Mouse (Mus musculus) cerebellum, postnatal 14 days (tissue): ENCODE results near the gene H2-T3.
"Not testable (repeated sequence)": the region's sequence is repeated elsewhere in the genome, so short reads cannot be mapped to it uniquely, and the experiment has no call there.

Experiments used
- DNase-seq, 2 experiments: peaks; one replicate each; pipeline ENCODE4 v3.0.0; 2021; ENCODE audit warnings: mixed read lengths in 2 of 2

The H2-T3 gene

GRCm38 (mm10) chr17:36190169-36190507 lies at the start of gene H2-T3:
Gene H2-T3, minus strand, starts transcription at chr17:36190287.
- no peak for DNase-seq

- peak in 1 of 2 experiments; percentile 15 for DNase-seq
Observed at GRCm38 (mm10) chr17:36237321-36237921, 47.3 kb upstream of the H2-T3 start.

GRCm38 (mm10) chr17:36235300-36235699 lies 45.2 kb upstream of the H2-T3 start:
- DNase-seq: not testable (repeated sequence)

- DNase-seq: no peak
Observed at GRCm38 (mm10) chr17:36233572-36233971, 43.5 kb upstream of the H2-T3 start.

- peak; percentile 70 to 78 for DNase-seq
Observed at GRCm38 (mm10) chr17:36231318-36231717, 41.2 kb upstream of the H2-T3 start.

GRCm38 (mm10) chr17:36229046-36229445 lies 39.0 kb upstream of the H2-T3 start:
- DNase-seq: no peak

GRCm38 (mm10) chr17:36226921-36227320 lies 36.8 kb upstream of the H2-T3 start:
- peak in 1 of 2 experiments; percentile 9 for DNase-seq

- DNase-seq: peak; percentile 10 to 26
Observed at GRCm38 (mm10) chr17:36225231-36225824, 35.2 kb upstream of the H2-T3 start.

GRCm38 (mm10) chr17:36224451-36224850 lies 34.4 kb upstream of the H2-T3 start:
- no peak for DNase-seq

GRCm38 (mm10) chr17:36218594-36219155 lies 28.6 kb upstream of the H2-T3 start:
- DNase-seq: no peak

GRCm38 (mm10) chr17:36215586-36215985 lies 25.5 kb upstream of the H2-T3 start:
- no peak for DNase-seq

GRCm38 (mm10) chr17:36206846-36207245 lies 16.8 kb upstream of the H2-T3 start:
- DNase-seq: no peak

- no peak for DNase-seq
Observed at GRCm38 (mm10) chr17:36205862-36206261, 15.8 kb upstream of the H2-T3 start.

GRCm38 (mm10) chr17:36205456-36205855 lies 15.4 kb upstream of the H2-T3 start:
- DNase-seq: no peak

- DNase-seq: no peak
Observed at GRCm38 (mm10) chr17:36201851-36202250, 11.8 kb upstream of the H2-T3 start.

GRCm38 (mm10) chr17:36198317-36198716 lies 8.2 kb upstream of the H2-T3 start:
- peak in 1 of 2 experiments; percentile 25 for DNase-seq

- no peak for DNase-seq
Observed at GRCm38 (mm10) chr17:36194471-36194870, 4.4 kb upstream of the H2-T3 start.

GRCm38 (mm10) chr17:36193546-36194141 lies 3.6 kb upstream of the H2-T3 start:
- peak; percentile 53 to 77 for DNase-seq

- DNase-seq: no peak
Observed at GRCm38 (mm10) chr17:36192371-36192770, 2.3 kb upstream of the H2-T3 start.

GRCm38 (mm10) chr17:36189491-36190168 lies 457 bp downstream of the H2-T3 start:
- no peak for DNase-seq

- no peak for DNase-seq
Observed at GRCm38 (mm10) chr17:36187540-36187939, 2.5 kb downstream of the H2-T3 start.

- no peak for DNase-seq
Observed at GRCm38 (mm10) chr17:36182212-36182611, 7.9 kb downstream of the H2-T3 start.

GRCm38 (mm10) chr17:36179446-36179845 lies 10.6 kb downstream of the H2-T3 start:
- DNase-seq: not testable (repeated sequence)
